Mouse (Mus musculus) gastrocnemius, postnatal 14 days (tissue): Measurements from ENCODE around the gene Idh3b. TPM values are rescaled to one million over a fixed set of nuclear protein-coding genes. Genes with fewer than 3 reads are reported as not detected.

Experiments used
- DNase-seq: peaks from one replicate; pipeline ENCODE4 v3.0.0; 2021; ENCODE audit warnings: mixed read lengths
- intact Hi-C: fragments of 180-260 bp; cut with DNase I; formaldehyde crosslinking; loops from one replicate; pipeline ENCODE4 v1.15.1; 2025; ENCODE audit warnings: low total_unique reads
- total RNA-seq, 2 experiments: library from RNA; stranded (reverse); gene quantifications; 2 replicates each; pipeline ENCODE4 v1.2.3; 2021

Idh3b gene
- total RNA-seq, 2 experiments from 2014 or later, result 402 to 460 TPM

- intact Hi-C loops, result no loop called here
Observed at GRCm38 (mm10) chr2:130274149-130274861, 10.0 kb downstream of the Idh3b start, which contains the start of gene Nop56. Gene Nop56, plus strand, starts transcription at chr2:130274430.

GRCm38 (mm10) chr2:130273732-130274131, 10.6 kb downstream of the Idh3b start:
- DNase-seq, result no peak
- intact Hi-C loops, result no loop called here

More at GRCm38 (mm10) chr2:130274149-130274861, 10.0 kb downstream of the Idh3b start, which contains the start of gene Nop56:
- peak; percentile 98 for DNase-seq

- DNase-seq, result no peak
- intact Hi-C loops, result no loop called here
Observed at GRCm38 (mm10) chr2:130268074-130268473, 16.3 kb downstream of the Idh3b start.

GRCm38 (mm10) chr2:130265520-130265919, 18.8 kb downstream of the Idh3b start:
- DNase-seq, result no peak

GRCm38 (mm10) chr2:130262398-130262797, 21.9 kb downstream of the Idh3b start:
- intact Hi-C loops, result no loop called here

More at GRCm38 (mm10) chr2:130265520-130265919, 18.8 kb downstream of the Idh3b start:
- intact Hi-C loops, result no loop called here

GRCm38 (mm10) chr2:130261914-130262313, 22.4 kb downstream of the Idh3b start:
- intact Hi-C loops, result no loop called here
- DNase-seq, result no peak

More at GRCm38 (mm10) chr2:130262398-130262797, 21.9 kb downstream of the Idh3b start:
- no peak for DNase-seq

- no peak for DNase-seq
- intact Hi-C loops, result no loop called here
Observed at GRCm38 (mm10) chr2:130260822-130261221, 23.5 kb downstream of the Idh3b start.

GRCm38 (mm10) chr2:130256762-130257161, 27.6 kb downstream of the Idh3b start:
- no peak for DNase-seq
- intact Hi-C loops, result no loop called here

- intact Hi-C loops, result loop anchor here (5.0 kb wide), 1 partner anchor 176 kb away; no protein-coding TSS in a partner anchor
- no peak for DNase-seq
Observed at GRCm38 (mm10) chr2:130248226-130248625, 36.1 kb downstream of the Idh3b start.

GRCm38 (mm10) chr2:130246912-130247311, 37.4 kb downstream of the Idh3b start:
- intact Hi-C loops, result loop anchor here (5.0 kb wide), 1 partner anchor 175 kb away; no protein-coding TSS in a partner anchor
- DNase-seq, result no peak

Other genes starting within 250 kb of the Idh3b start
- not detected for gene Tgm6, start 172.1 kb downstream of the Idh3b start, total RNA-seq
- gene Snrpb, start 105.1 kb downstream of the Idh3b start, total RNA-seq, result 100 to 1,000 TPM; 122 to 127 TPM
- gene Tmc2, start 89.4 kb downstream of the Idh3b start, total RNA-seq, result not detected
- 10 to 100 TPM; 37.1 to 37.4 TPM for gene Nop56, start 10.1 kb downstream of the Idh3b start, total RNA-seq
- under 1 TPM; 0.66 to 0.73 TPM for gene Ebf4, start 10.6 kb upstream of the Idh3b start, total RNA-seq
- gene Cpxm1, start 113.0 kb upstream of the Idh3b start, total RNA-seq, result 10 to 100 TPM in 1 of 2 experiments, 1 to 10 TPM in 1; 7.6 to 10.2 TPM
- gene Gm28372, start 120.7 kb upstream of the Idh3b start, total RNA-seq, result not detected
- not detected for gene 1700020A23Rik, start 120.7 kb upstream of the Idh3b start, total RNA-seq
- gene Tmem239, start 121.9 kb upstream of the Idh3b start, total RNA-seq, result not detected
- gene Vps16, start 139.8 kb upstream of the Idh3b start, total RNA-seq, result 10 to 100 TPM; 17.2 to 17.3 TPM
- gene Pced1a, start 140.2 kb upstream of the Idh3b start, total RNA-seq, result 1 to 10 TPM; 3.2 to 4.5 TPM
- gene Ptpra, start 165.7 kb upstream of the Idh3b start, total RNA-seq, result 10 to 100 TPM; 28.6 to 33.0 TPM